Mouse (Mus musculus) stomach, postnatal 0 days (tissue): ENCODE measurements at regions not wholly inside any gene's neighbourhood (a gene's known extent, or its start where the extent isn't known, plus 50 kb on each side); places are given as distances from the start of the nearest gene placed in this dataset.

Source experiments
- ATAC-seq: fragments of 200-750 bp; cut with Nextera tagmentation; 2 replicates; pipeline ENCODE4 v1.8.0; 2017; ENCODE audit not compliant: low FRiP score, low TSS enrichment
- DNase-seq: peaks from one replicate; pipeline ENCODE4 v3.0.0-alpha.2; 2016; ENCODE audit warnings: low spot score
- H3K27ac ChIP-seq: fragments of 300-500 bp; sonication (generic); replicated peaks from 2 replicates; pipeline ENCODE4 v1.5.1; 2014; ENCODE audit warnings: mild to moderate bottlenecking, control low read depth
- H3K27me3 ChIP-seq: fragments of 300-500 bp; sonication (generic); 2 replicates; pipeline ENCODE4 v1.6.1; 2014; ENCODE audit warnings: low read length; ENCODE audit not compliant: control insufficient read depth, insufficient read depth
- H3K36me3 ChIP-seq: fragments of 300-500 bp; sonication (generic); 2 replicates; pipeline ENCODE4 v1.6.1; 2014; ENCODE audit warnings: low read length, mixed read lengths; ENCODE audit not compliant: control insufficient read depth, insufficient read depth
- H3K4me1 ChIP-seq: fragments of 300-500 bp; sonication (generic); replicated peaks from 2 replicates; pipeline ENCODE4 v1.6.1; 2014; ENCODE audit warnings: antibody characterized with exemption; ENCODE audit not compliant: control insufficient read depth, insufficient read depth
- H3K4me2 ChIP-seq: fragments of 300-500 bp; sonication (generic); replicated peaks from 2 replicates; pipeline ENCODE4 v1.6.1; 2014; ENCODE audit warnings: low read depth, mild to moderate bottlenecking, control low read depth, moderate library complexity
- H3K4me3 ChIP-seq: fragments of 300-500 bp; sonication (generic); 2 replicates; pipeline ENCODE4 v1.5.1; 2014; ENCODE audit warnings: low read depth, low read length, control low read depth
- H3K9ac ChIP-seq: fragments of 300-500 bp; sonication (generic); 2 replicates; pipeline ENCODE4 v1.6.1; 2014; ENCODE audit warnings: mild to moderate bottlenecking, low read length, control low read depth, mixed read lengths
- H3K9me3 ChIP-seq: fragments of 300-500 bp; sonication (generic); 2 replicates; pipeline ENCODE4 v1.6.1; 2016; ENCODE audit warnings: low read length; ENCODE audit not compliant: control insufficient read depth
- CTCF ChIP-seq: IDR thresholded peaks from 2 replicates; pipeline ENCODE4 v1.5.1; 2016; ENCODE audit warnings: antibody characterized with exemption, low read depth, mild to moderate bottlenecking, moderate library complexity
- EP300 ChIP-seq: optimal IDR thresholded peaks from 2 replicates; pipeline ENCODE3; 2016; ENCODE audit warnings: antibody characterized with exemption
- WGBS: fragments of 180-500 bp; shearing (Covaris S2); extraction: QIAGEN DNeasy Blood & Tissue Kit; methylation state at CpG from one replicate; pipeline ENCODE4 v1.1.7; 2014; 5-methylcytosine and 5-hydroxymethylcytosine counted together

DNA sequence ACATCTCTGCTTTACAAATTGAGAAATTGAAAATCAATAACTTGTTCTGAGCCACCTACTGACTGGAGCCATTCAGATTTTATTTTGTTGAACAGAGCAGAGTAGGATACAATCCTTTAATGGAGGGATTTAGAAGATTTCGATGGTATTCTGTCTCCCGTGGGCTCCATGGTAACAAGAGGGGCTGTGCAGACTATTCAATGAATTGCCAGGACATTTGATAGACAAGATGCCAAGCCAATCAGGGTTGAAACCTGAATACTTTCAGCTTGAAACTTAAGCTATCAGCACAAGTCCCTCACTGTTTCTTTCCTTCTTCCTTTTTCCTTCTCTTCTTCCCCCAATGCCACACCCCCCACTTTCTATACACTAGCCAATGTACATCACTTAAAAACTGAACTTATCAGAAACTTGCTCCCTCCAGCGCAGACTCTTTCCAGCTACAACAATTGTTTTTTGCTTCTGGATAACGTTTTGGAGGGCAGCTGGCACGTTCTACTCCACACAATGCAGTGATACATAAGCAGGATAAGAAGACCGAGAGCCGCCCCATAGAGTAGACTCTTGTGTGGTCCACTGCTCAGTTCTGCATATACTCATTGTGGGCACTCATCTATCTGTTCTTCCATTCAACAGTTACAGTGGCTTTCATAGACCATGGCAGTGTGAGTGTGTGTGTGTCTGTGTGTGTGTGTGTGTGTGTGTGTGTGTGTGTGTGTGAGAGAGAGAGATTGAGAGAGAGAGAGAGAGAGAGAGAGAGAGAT, 78.1 kb upstream of the Ptbp2 start:
- 76% methylated on average over 7 of the region's 7 CpGs for WGBS
- H3K36me3 ChIP-seq, result no peaks in the 10 kb centered on the region
- H3K27ac ChIP-seq, result no peak overlapping the region
- H3K4me2 ChIP-seq, result no peak overlapping the region
- no peak overlapping the region for H3K4me3 ChIP-seq
- H3K9me3 ChIP-seq, result no peaks in the 10 kb centered on the region
- no peak for ATAC-seq
- H3K9ac ChIP-seq, result no peak overlapping the region
- no peak for TF ChIP-seq CTCF
- no peak for TF ChIP-seq EP300
- no peak for DNase-seq
- H3K27me3 ChIP-seq, result no peaks in the 10 kb centered on the region
- H3K4me1 ChIP-seq, result no peaks in the 10 kb centered on the region
